Mouse (Mus musculus): ENCODE measurements around the gene Inha. TPM values are rescaled to one million over a fixed set of nuclear protein-coding genes. Genes with fewer than 3 reads are reported as not detected.

The Inha gene
- total RNA-seq, 1 experiment from 2014 or later, result not detected

DNA sequence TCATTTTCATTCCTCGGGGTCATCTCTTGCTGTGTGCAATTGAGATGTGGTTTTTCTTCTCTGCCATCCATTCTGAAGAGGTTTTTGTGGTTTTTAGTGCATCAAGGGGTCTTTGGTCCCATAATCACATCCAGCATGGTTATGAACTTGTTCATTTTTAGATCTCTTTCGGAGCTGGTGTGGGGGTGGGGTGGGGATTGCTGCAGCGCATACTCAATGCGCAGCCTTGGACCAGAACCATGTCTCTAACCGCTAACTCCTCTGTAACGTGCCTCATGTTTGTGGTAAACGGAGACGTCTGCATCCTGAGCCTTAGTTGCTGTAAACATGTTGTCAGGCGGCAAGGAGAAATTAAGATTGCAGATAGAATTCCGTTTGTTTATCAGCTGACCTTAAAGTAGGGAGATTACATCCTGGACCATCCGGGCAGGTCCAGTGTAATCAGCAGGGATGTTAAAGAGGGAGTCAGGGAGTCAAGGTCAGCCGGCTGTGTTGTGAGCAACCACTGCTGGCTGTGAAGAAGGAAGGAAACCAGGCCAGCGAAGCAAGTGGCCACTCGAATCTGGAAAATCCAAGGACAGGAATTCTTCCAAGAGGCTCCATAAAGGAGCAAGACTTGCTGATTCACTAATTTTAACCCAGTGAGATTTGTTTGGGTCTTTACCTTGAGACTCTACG is 10.0 kb downstream of the Inha start:
- no peak for ATAC-seq (replicated peaks; ENCODE audit: low read depth, poor library complexity, severe bottlenecking)

DNA sequence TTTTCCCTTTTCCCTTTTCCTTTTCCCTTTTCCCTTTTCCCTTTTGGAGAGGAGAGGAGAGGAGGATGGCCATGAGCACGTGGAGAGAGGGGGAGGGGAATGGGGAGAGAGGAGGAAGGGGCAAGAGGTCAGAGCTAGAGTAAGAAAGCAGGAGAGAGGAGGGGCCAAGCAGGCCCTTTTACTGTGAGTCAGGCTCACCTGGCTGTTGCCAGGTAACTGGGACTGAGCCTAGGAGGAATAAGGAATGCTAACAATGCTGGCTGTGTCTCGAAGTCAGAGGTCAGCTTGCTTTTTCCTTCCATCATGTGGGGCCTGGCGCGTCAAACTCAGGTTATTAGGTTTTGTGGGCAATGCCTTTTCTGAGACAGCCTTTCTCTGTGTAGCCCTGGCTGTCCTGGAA is 11.1 kb downstream of the Inha start:
- no peak for ATAC-seq (replicated peaks; ENCODE audit: low read depth, poor library complexity, severe bottlenecking)

DNA sequence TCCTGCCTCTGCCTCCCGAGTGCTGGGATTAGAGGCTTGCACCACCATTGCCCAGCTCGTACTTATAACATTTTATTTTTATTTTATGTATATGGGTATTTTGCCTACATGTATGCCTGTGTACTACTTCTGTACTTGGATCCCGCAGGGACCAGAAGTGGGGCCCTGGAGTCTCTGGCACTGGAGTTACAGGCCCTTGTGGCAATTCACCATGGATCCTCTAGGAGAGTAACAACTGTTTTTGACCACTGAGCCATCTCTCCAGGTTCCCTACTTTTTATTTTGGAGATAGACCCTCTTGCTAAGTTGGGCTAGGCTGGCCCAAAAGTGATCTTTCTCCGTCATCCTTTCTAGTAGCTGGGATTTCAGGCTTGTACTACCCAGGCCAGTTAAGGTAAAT is 11.6 kb downstream of the Inha start:
- no peak for ATAC-seq (replicated peaks; ENCODE audit: low read depth, poor library complexity, severe bottlenecking)

DNA sequence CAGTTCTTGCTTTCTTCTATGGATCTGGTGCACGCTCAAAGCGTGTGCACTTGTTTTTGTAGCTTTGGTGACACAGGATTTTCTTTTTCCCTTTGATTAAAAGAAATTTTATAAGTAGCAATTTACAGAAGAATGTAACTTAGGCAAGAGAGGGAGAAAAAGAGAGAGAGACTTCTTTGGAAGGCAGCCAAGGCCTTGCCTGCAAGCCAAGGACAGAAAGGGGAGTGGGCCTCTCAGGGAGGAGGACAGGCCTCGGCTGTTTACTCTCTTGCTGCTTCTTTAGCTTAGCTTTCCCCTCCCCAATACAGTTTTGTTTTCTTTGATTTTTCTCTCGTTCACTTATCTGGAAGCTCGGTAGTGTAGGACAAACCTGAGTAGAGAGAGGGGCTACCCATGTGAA is 12.7 kb downstream of the Inha start:
- ATAC-seq (replicated peaks; ENCODE audit: low read depth, poor library complexity, severe bottlenecking), result no peak

DNA sequence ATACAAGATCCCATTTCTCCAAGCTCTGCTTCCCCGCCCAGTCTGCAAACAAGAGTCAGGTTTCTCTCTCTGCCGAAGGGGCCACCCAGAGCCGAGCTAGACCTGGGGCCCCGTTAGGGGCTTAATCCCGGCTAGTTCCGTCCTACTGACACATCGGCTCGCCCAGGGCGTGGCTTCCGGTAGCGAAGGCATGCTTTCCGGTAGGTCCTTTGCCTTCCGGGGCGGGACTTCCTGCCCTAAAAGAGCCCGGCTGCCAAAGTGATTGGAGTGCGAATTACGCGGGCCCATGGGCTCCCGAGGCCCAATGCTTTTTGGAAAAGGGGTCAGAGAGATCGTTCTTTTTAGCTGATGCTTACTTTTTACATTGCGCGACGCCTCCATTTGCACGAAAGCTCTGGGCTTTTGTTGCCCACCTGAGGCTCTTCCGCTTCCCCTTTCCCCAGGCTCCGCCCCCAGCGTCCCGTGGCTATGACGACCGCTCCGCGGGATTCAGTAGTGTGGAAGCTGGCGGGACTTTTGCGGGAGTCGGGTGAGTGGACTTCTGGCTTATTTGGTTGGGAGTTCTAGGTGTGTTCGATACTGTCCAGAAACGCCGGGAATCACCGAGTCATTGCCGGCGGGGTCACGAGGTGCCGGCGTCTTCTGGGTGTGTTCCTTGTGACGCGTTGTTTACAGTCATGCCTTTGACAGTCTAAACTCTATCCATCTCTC is 14.6 kb downstream of the Inha start, which contains the start of gene Stk11ip:
TSS of gene Stk11ip (plus strand) at position 209 of the 711 bp plus-strand sequence.
- ATAC-seq (replicated peaks; ENCODE audit: low read depth, poor library complexity, severe bottlenecking), result peak; percentile 97

DNA sequence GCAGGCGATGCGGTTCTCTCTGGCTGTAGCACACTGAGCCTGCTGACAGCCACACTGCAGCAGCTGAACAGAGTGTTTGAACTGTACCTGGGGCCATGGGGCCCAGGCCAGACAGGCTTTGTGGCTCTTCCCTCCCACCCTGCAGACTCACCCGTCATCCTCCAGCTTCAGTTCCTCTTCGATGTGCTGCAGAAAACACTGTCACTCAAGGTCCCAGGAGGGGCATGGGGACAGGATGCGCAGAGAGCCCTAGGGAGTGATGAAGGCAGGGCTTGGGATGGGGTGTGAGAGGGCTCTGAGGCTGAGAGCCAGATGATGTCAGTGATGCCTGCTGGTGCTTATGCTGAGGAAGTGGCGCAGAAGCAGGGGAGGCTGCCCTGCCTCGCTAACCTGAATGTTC is 17.8 kb downstream of the Inha start:
- no peak for ATAC-seq (replicated peaks; ENCODE audit: low read depth, poor library complexity, severe bottlenecking)

DNA sequence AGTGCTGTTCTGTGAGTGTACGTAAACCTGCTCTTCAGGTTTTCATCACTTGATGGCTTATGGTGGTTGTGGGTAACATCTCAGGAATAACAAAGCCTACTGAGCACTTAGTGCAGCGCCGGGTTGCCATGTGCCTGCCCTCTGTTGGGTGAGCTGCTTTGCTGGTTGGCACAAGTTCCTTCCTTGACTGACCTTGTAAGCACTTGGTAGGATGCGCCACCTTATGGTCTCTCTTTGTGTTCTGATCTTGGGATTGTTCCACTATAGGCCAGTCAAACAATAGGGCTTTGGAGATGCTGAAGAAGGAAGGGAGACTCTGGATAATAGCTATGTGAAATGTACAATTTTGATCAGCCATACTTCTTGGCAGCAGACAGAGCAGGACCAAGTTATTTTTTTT is 23.7 kb downstream of the Inha start:
- no peak for ATAC-seq (replicated peaks; ENCODE audit: low read depth, poor library complexity, severe bottlenecking)

DNA sequence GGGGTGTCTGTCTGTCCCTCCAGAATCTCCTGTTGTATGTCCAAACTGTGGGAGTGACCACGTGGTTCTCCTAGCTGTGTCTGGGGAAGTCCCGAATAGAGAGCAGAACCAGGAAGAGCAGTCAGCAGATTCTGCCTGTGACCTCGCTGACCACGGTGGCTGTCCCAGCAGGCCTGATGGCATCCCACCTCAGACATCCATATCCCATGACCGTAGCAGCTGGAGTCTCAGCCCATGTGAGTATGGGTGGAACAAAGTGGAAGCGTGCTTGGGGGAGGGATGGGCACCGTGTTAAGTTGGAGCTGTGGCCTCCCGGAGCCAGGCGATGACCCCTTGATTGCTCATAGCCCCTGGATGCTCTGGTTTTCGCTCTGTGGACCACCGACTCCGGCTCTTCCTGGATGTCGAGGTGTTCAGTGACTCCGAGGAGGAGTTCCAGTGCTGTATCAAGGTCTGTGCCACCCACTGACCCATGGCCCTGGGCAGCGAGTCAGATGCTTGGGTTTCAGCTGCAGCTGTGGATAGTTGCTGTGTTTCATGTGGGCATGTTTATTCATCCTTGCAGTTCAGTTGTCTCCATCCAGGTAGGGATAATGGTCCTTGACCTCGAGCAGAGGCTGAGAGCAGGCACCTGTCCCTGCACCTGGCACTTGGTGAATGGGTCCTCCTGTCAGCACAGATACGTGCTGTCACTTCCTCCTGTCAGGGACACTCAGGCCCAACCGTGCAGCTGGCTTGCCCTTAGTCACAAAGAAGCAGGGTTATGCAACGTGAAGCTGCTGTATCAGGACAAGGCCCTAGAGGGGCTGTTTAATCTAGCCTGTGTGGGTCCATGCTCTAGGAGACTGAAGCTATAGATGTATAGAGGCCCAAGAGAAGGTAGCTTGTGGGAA is 25.6 kb downstream of the Inha start:
- ATAC-seq (replicated peaks; ENCODE audit: low read depth, poor library complexity, severe bottlenecking), result no peak

DNA sequence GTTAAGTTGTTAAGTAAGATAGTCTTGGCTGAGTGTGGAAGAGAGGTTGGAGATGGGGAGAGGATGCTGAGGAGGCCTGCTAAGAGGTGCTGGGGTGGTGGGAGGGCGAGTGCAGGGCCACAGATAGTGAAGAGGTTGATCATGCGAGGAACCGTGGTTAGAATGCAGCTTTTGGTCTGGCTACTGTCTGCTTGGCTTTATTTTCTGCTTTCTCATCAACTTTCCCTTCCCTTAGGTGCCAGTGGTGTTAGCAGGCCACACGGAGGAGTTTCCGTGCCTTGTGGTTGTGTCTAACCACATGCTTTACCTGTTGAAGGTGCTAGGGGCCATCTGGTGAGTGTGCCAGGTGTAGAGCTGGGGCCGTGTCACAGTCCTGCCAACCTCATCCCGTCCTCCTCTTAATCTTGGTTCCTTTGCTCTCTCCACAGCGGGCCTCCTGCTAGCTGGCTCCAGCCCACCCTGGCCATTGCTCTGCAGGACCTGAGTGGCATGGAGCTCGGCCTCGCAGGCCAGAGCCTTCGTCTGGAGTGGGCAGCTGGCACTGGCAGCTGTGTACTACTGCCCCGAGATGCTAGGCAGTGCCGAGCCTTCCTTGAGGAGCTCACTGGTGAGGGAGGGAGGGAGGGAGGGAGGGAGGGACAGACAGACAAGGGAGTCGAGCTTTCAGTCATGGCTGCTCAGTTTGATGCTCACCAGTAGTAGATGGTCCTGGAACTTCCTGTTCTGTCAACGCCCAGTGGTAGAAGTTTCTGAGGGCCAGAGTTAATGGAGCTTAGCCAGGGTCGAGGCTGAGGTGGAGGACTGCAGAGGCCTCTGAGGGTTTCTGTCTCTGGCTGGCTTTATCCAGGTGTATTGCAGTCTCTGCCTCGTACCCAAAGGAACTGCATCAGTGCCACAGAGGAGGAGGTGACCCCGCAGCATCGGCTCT is 26.7 kb downstream of the Inha start:
- ATAC-seq (replicated peaks; ENCODE audit: low read depth, poor library complexity, severe bottlenecking), result no peak

DNA sequence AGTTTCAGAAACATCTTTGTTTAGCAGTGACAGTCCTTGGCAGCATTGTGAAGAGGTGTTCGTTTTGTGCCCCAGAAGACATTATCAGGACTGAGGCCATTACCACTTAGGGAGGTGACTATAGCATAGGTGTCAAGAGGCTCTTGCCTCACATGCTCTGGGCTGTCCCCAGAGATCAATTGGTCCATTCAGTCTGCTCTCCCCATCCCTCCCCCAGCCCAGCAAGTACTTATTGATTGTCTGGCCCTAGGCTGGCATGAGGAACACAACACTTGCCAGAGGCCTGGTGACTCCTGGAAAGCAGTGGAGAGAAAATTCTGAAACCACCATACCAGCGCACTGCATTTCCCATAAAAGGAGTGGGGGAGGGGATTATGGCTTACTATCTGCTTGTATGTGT is 30.7 kb downstream of the Inha start:
- ATAC-seq (replicated peaks; ENCODE audit: low read depth, poor library complexity, severe bottlenecking), result no peak

DNA sequence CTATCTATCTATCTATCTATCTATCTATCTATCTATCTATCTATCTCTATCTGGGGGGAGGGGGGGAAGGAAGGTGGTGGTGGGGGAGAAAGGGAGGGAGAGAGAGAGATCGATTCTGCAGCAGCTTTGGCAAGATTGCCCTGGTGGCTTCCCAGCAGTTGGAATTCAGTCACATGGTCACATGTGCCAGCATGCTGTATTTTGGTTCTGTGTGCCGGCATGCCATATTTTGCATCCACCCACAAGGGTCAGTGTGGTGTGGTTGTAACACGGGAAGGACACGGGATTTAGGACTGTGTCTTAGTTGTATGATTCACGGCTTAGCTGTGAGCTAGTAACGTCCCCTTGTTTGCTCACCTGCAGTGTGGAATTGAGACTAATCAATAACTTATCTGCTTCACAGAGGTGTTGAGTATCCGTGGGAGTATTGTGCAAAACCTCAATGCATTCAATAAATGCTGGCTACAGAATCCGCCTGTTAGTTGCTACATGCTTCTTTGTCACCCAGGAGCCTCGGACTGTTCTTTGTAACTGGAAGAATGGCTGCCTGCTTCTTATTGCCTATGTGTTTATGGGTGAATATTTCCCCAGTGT is 31.8 kb downstream of the Inha start:
- ATAC-seq (replicated peaks; ENCODE audit: low read depth, poor library complexity, severe bottlenecking), result no peak

DNA sequence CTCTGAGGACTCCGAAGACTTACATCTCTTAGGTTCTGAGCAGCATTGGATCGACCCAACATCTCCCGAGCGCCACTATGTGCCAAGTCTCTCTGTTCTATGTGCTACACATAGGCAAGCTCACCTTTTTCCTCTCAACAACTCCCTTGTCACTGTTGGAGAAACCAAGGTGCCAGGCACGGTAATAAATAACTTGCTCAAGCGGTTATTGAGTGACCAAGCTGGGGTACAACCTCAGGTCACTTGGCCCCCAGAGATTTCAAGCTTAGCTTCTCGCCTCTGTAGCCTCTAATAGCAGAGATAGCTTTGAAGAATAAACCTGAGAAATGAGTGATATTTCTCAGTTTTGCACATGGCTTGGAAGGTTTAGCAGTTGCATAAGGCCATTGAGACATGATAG is 34.6 kb downstream of the Inha start:
- no peak for ATAC-seq (replicated peaks; ENCODE audit: low read depth, poor library complexity, severe bottlenecking)

DNA sequence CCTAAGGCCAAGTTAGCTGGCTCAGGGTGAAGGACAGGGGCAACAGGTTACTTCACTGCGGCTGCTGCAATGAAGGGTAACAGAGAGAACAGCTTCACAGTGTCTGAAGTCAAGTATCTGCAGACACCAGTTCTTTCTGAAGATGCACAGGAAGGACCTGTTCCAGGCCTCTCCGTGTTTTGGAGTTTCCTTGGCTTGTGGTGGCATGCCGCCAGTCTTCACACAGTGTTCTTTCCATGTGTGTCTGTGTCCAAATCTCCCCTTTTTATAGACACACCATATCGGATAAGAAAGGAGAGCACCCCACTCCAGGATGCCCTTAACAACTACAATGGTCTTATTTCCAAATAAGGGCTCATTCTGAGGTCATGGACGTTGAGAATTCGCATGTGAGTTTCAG is 37.5 kb downstream of the Inha start:
- no peak for ATAC-seq (replicated peaks; ENCODE audit: low read depth, poor library complexity, severe bottlenecking)

DNA sequence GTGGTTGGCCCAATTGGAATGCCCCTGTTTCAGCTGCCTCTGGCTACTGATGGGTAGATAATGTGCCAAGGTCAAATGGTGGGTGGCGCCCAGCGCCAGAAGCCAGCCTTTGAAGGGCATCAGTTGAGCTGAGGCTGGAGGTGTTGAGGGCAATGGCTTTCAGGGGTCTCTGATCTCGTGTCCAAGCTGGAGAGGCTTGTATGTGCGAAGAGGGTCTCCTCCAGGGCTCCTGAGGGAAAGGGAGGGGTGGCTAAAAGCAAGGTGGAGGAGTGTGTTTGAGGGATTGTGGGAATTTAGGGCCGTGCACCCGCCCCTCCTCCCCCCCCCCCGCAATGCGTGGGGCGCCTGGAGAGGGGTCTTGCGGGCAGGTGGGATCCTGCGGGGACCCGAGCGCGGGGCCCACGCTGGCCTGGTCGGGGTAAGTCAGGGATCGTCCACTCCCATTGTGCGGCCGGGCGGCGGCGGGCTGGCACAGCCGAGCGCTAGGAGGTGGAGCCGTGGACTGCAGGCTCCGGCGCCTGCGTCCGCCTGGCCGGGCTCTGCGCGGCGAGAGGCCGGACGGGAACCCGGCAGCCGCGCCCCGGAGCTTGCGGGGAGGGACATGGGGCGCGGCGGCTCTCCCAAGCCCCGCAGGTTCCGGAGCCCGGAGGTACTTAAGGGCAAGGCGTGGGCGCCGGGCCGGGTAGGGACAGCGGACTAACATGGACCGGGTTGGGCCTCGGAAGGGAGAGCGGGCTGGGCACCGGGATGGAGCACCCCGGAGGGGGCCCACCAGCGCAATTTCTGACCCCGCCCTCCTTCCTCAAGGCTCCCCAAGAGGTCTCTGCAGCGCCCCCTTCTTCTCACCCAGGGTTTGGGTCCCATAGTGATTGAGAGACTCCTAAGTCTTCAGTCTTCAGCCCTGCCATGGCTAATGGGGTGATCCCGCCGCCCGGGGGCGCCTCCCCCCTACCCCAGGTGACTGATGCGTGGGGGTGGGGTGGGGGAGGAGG is 39.4 kb downstream of the Inha start, which contains the start of gene Slc4a3:
TSS of gene Slc4a3 (plus strand) at position 302 of the 992 bp plus-strand sequence.
- ATAC-seq (replicated peaks; ENCODE audit: low read depth, poor library complexity, severe bottlenecking), result peak; percentile 66

DNA sequence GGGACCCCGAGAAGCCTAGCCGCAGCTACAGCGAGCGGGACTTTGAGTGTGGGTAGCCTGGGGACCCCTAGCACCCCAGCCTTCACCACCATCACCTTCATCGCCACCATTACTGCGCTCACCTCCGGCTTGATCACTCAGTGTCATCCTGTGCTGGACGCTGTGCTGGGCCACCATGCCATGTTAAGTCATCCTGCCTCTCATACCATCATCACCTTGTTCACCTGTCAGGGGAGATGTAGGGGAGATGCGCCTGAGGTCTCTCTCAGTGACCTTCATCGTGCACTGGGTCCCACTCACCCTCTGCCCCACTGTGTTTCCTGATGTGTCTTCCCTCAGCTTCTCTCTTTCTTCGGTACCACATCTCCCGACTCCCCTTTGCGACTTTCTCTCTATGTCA is 40.5 kb downstream of the Inha start:
- no peak for ATAC-seq (replicated peaks; ENCODE audit: low read depth, poor library complexity, severe bottlenecking)

DNA sequence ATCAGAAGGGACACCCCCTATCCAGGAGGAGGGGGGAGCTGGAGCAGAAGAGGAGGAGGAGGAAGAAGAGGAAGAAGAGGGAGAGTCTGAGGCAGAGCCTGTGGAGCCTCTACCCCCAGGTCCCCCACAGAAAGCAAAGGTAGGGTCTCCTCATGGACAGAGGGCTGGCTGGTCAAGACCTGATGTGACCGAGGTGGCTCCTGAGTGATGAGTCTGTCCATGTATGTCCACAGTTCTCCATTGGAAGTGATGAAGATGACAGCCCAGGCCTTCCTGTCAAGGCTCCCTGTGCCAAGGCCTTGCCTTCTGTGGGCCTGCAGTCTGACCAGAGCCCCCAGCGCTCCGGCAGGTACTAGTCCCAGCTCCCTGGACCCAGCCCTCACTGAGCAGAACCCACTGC is 41.2 kb downstream of the Inha start:
- ATAC-seq (replicated peaks; ENCODE audit: low read depth, poor library complexity, severe bottlenecking), result no peak

DNA sequence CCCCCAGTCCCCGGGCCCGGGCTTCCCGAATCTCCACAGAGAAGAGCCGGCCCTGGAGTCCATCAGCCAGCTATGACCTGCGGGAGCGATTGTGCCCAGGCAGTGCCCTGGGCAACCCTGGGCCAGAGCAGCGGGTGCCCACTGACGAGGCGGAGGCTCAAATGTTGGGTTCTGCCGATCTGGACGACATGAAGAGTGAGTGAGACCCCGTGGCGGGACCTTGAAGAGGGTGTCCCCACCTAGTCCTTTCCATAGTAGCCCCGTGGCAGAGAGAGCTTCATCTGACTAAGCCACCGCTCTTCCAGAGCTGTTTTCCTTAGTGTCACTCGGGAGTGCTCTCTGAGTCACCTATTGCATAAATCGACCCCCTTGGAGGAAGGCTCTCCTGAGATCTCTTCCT is 42.0 kb downstream of the Inha start:
- no peak for ATAC-seq (replicated peaks; ENCODE audit: low read depth, poor library complexity, severe bottlenecking)
